Comparison of ENCODE assay signal across 7 mouse cellular contexts in genomic region chr10:81175936-81176465, GRCm38 (mm10). TPM values are rescaled to one million over a fixed set of nuclear protein-coding genes. Genes with fewer than 3 reads are reported as not detected.
DNase-seq lines count a peak whose midpoint lies in the region; ATAC-seq and TF ChIP-seq lines count a peak whose summit lies in the region.

No protein-coding gene starts in this region.

- H3K9ac ChIP-seq in intestine, postnatal 0 days (ENCODE audit: low read depth, low read length), result no peak overlapping the region
- H3K9ac ChIP-seq in midbrain, embryonic 15.5 days, result no peak overlapping the region; the same call in 1 of the 2 replicates

- 1% methylated on average over 13 of the region's 13 CpGs for WGBS in intestine, postnatal 0 days
- WGBS in midbrain, embryonic 15.5 days, result 6% methylated on average over 13 of the region's 13 CpGs

- no peaks in the 10 kb centered on the region for H3K27me3 ChIP-seq in megakaryocyte, embryonic 14.5 days (replicated peaks)
- H3K27me3 ChIP-seq in intestine, postnatal 0 days (replicated peaks; ENCODE audit: control insufficient read depth, insufficient read depth, low read length), result no peaks in the 10 kb centered on the region
- H3K27me3 ChIP-seq in midbrain, embryonic 15.5 days (replicated peaks), result no peaks in the 10 kb centered on the region

- peaks cover 39% of the 10 kb centered on the region for H3K36me3 ChIP-seq in megakaryocyte, embryonic 14.5 days (replicated peaks; ENCODE audit: low read length)
- peaks cover 36% of the 10 kb centered on the region for H3K36me3 ChIP-seq in intestine, postnatal 0 days (ENCODE audit: control insufficient read depth, insufficient read depth)
- H3K36me3 ChIP-seq in midbrain, embryonic 15.5 days (replicated peaks), result peaks cover 35% of the 10 kb centered on the region

- H3K9me3 ChIP-seq in megakaryocyte, embryonic 14.5 days, result no peaks in the 10 kb centered on the region
- H3K9me3 ChIP-seq in intestine, postnatal 0 days (ENCODE audit: control insufficient read depth), result no peaks in the 10 kb centered on the region
- no peaks in the 10 kb centered on the region for H3K9me3 ChIP-seq in midbrain, embryonic 15.5 days

- H3K27ac ChIP-seq in embryonic fibroblast, embryonic 13.5 days (ENCODE audit: insufficient read depth, low read length), result peak overlapping the region; percentile 70
- peak overlapping the region; percentile 50; the same call in 1 of the 2 replicates for H3K27ac ChIP-seq in intestine, postnatal 0 days (ENCODE audit: low read depth, low read length)
- H3K27ac ChIP-seq in midbrain, embryonic 15.5 days, result peak overlapping the region; percentile 94

- peak overlapping the region; percentile 75 for H3K4me2 ChIP-seq in intestine, postnatal 0 days (replicated peaks; ENCODE audit: low read depth)
- peak overlapping the region; percentile 91 for H3K4me2 ChIP-seq in midbrain, embryonic 15.5 days

- H3K4me3 ChIP-seq in megakaryocyte, embryonic 14.5 days (replicated peaks), result peak overlapping the region; percentile 98
- peak overlapping the region; percentile 40 for H3K4me3 ChIP-seq in embryonic fibroblast, embryonic 13.5 days (ENCODE audit: insufficient read depth, low read length)
- H3K4me3 ChIP-seq in intestine, postnatal 0 days (ENCODE audit: low read depth, low read length), result peak overlapping the region; percentile 90
- peak overlapping the region; percentile 96 for H3K4me3 ChIP-seq in midbrain, embryonic 15.5 days

- no peak; the same call in 1 of the 2 replicates for TF ChIP-seq POLR2A in embryonic fibroblast, embryonic 13.5 days (IDR thresholded peaks at IDR 0.05; ENCODE audit: low read depth, low read length)

- H3K4me1 ChIP-seq in megakaryocyte, embryonic 14.5 days, result peaks cover 77% of the 10 kb centered on the region
- H3K4me1 ChIP-seq in embryonic fibroblast, embryonic 13.5 days (ENCODE audit: control insufficient read depth, insufficient read depth, low read length), result peaks cover 8% of the 10 kb centered on the region
- no peaks in the 10 kb centered on the region for H3K4me1 ChIP-seq in intestine, postnatal 0 days (replicated peaks; ENCODE audit: control insufficient read depth, insufficient read depth, low read length)
- H3K4me1 ChIP-seq in midbrain, embryonic 15.5 days, result peaks cover 55% of the 10 kb centered on the region

- no peak for ATAC-seq in megakaryocyte, adult 5-6 weeks (ENCODE audit: poor library complexity, severe bottlenecking)
- ATAC-seq in intestine, postnatal 0 days, result peak; percentile 1; the same call in 1 of the 2 replicates
- ATAC-seq in midbrain, embryonic 15.5 days (replicated peaks), result no peak

- DNase-seq in urinary bladder, postnatal 14 days (ENCODE audit: low spot score), result no peak
- no peak for DNase-seq in cerebellum, adult 9-11 months

- TF ChIP-seq CTCF in embryonic fibroblast, embryonic 13.5 days (IDR thresholded peaks at IDR 0.05; ENCODE audit: borderline replicate concordance, insufficient read depth, low read length), result no peak
- no peak for TF ChIP-seq CTCF in intestine, postnatal 0 days (IDR thresholded peaks at IDR 0.05; ENCODE audit: low read depth)

RNA-seq across cellular contexts. Expression of gene Eef2, which starts 0.4 kb away (rescaled TPM):
- 439 and 1,295 TPM in 2 replicates for polyA plus RNA-seq in megakaryocyte, embryonic 14.5 days (2012; ENCODE audit: insufficient read depth, low replicate concordance)
- 394 and 408 TPM in 2 replicates for total RNA-seq in megakaryocyte, adult 5-6 weeks (2015)
- 983 and 1,066 TPM in 2 replicates for total RNA-seq in megakaryocyte, adult 5-6 weeks (2017)
- 1,643 and 1,827 TPM in 2 replicates for polyA plus RNA-seq in embryonic fibroblast, embryonic 13.5 days (2011; ENCODE audit: insufficient read length, low read depth, missing spikeins)
- polyA plus RNA-seq in intestine, postnatal 0 days (2015; fragmentation: Nextera tagmentation; extraction: Ambion mirVana), result 286 and 316 TPM in 2 replicates
- 588 and 606 TPM in 2 replicates for polyA plus RNA-seq in midbrain, embryonic 15.5 days (2015; fragmentation: Nextera tagmentation; extraction: Ambion mirVana)

RNA-seq across cellular contexts. Expression of gene Dapk3, which starts 6.8 kb away (rescaled TPM):
- 168 TPM in 2 replicates for polyA plus RNA-seq in megakaryocyte, embryonic 14.5 days (2012; ENCODE audit: insufficient read depth, low replicate concordance)
- 9.8 and 12.7 TPM in 2 replicates for total RNA-seq in megakaryocyte, adult 5-6 weeks (2015)
- total RNA-seq in megakaryocyte, adult 5-6 weeks (2017), result 27.5 and 36.6 TPM in 2 replicates
- polyA plus RNA-seq in embryonic fibroblast, embryonic 13.5 days (2011; ENCODE audit: insufficient read length, low read depth, missing spikeins), result 48.4 and 51.2 TPM in 2 replicates
- 50.5 and 53.4 TPM in 2 replicates for polyA plus RNA-seq in intestine, postnatal 0 days (2015; fragmentation: Nextera tagmentation; extraction: Ambion mirVana)
- 66.3 and 67.3 TPM in 2 replicates for polyA plus RNA-seq in midbrain, embryonic 15.5 days (2015; fragmentation: Nextera tagmentation; extraction: Ambion mirVana)

RNA-seq across cellular contexts. Expression of gene 4930442H23Rik, which starts 7.6 kb away (rescaled TPM):
- not detected in 2 replicates for polyA plus RNA-seq in megakaryocyte, embryonic 14.5 days (2012; ENCODE audit: insufficient read depth, low replicate concordance)
- total RNA-seq in megakaryocyte, adult 5-6 weeks (2015), result not detected in 2 replicates
- not detected in 2 replicates for total RNA-seq in megakaryocyte, adult 5-6 weeks (2017)
- not detected in 2 replicates for polyA plus RNA-seq in embryonic fibroblast, embryonic 13.5 days (2011; ENCODE audit: insufficient read length, low read depth, missing spikeins)
- 0.12 TPM in 2 replicates for polyA plus RNA-seq in intestine, postnatal 0 days (2015; fragmentation: Nextera tagmentation; extraction: Ambion mirVana)
- polyA plus RNA-seq in midbrain, embryonic 15.5 days (2015; fragmentation: Nextera tagmentation; extraction: Ambion mirVana), result not detected in 2 replicates

RNA-seq across cellular contexts. Expression of gene Pias4, which starts 8.3 kb away (rescaled TPM):
- 95.2 and 184 TPM in 2 replicates for polyA plus RNA-seq in megakaryocyte, embryonic 14.5 days (2012; ENCODE audit: insufficient read depth, low replicate concordance)
- 10.1 and 13.7 TPM in 2 replicates for total RNA-seq in megakaryocyte, adult 5-6 weeks (2015)
- 12.9 and 13.3 TPM in 2 replicates for total RNA-seq in megakaryocyte, adult 5-6 weeks (2017)
- 25.6 and 27.9 TPM in 2 replicates for polyA plus RNA-seq in embryonic fibroblast, embryonic 13.5 days (2011; ENCODE audit: insufficient read length, low read depth, missing spikeins)
- polyA plus RNA-seq in intestine, postnatal 0 days (2015; fragmentation: Nextera tagmentation; extraction: Ambion mirVana), result 32.8 and 36.5 TPM in 2 replicates
- 59.2 and 66.3 TPM in 2 replicates for polyA plus RNA-seq in midbrain, embryonic 15.5 days (2015; fragmentation: Nextera tagmentation; extraction: Ambion mirVana)

RNA-seq across cellular contexts. Expression of gene Nmrk2, which starts 25.9 kb away (rescaled TPM):
- not detected in 2 replicates for polyA plus RNA-seq in megakaryocyte, embryonic 14.5 days (2012; ENCODE audit: insufficient read depth, low replicate concordance)
- not detected in 2 replicates for total RNA-seq in megakaryocyte, adult 5-6 weeks (2015)
- not detected in 2 replicates for total RNA-seq in megakaryocyte, adult 5-6 weeks (2017)
- not detected in 2 replicates for polyA plus RNA-seq in embryonic fibroblast, embryonic 13.5 days (2011; ENCODE audit: insufficient read length, low read depth, missing spikeins)
- 0.08 and 0.10 TPM in 2 replicates for polyA plus RNA-seq in intestine, postnatal 0 days (2015; fragmentation: Nextera tagmentation; extraction: Ambion mirVana)
- 0.14 TPM in 1 of 2 replicates, not detected in the other for polyA plus RNA-seq in midbrain, embryonic 15.5 days (2015; fragmentation: Nextera tagmentation; extraction: Ambion mirVana)

Comparison
In these comparisons a context has a peak if more than half of its experiments do, and no peak if none do; other contexts are left out.
1. H3K4me3 ChIP-seq: peak in every context shown above with its lines; median percentile 98 in megakaryocyte, embryonic 14.5 days; 96 in midbrain, embryonic 15.5 days; 90 in intestine, postnatal 0 days; 40 in embryonic fibroblast, embryonic 13.5 days.